Mouse (Mus musculus) midbrain, embryonic 16.5 days (tissue): ENCODE data around the gene Arsa. TPM values are rescaled to one million over a fixed set of nuclear protein-coding genes. Genes with fewer than 3 reads are reported as not detected.
"Not testable (repeated sequence)": the region's sequence is repeated elsewhere in the genome, so short reads cannot be mapped to it uniquely, and the experiment has no call there.

Experiments
- ATAC-seq: fragments of 200-750 bp; cut with Nextera tagmentation; 2 replicates; pipeline ENCODE4 v1.8.0; 2017; ENCODE audit warnings: moderate TSS enrichment
- H3K27ac ChIP-seq: fragments of 300-500 bp; sonication (generic); 2 replicates; pipeline ENCODE4 v1.5.1; 2014; ENCODE audit warnings: mild to moderate bottlenecking, low read length, mixed read lengths
- H3K27me3 ChIP-seq: fragments of 300-500 bp; sonication (generic); 2 replicates; pipeline ENCODE4 v1.6.1; 2014; ENCODE audit warnings: low read depth, low read length, mixed read lengths; ENCODE audit not compliant: control insufficient read depth, insufficient read depth
- H3K36me3 ChIP-seq: fragments of 300-500 bp; sonication (generic); 2 replicates; pipeline ENCODE4 v1.6.1; 2014; ENCODE audit warnings: mild to moderate bottlenecking, low read length, moderate library complexity, mixed read lengths; ENCODE audit not compliant: control insufficient read depth, insufficient read depth
- H3K4me1 ChIP-seq: fragments of 300-500 bp; sonication (generic); 2 replicates; pipeline ENCODE4 v1.6.1; 2014; ENCODE audit warnings: mild to moderate bottlenecking, low read length, mixed read lengths; ENCODE audit not compliant: control insufficient read depth, insufficient read depth
- H3K4me2 ChIP-seq: fragments of 300-500 bp; sonication (generic); 2 replicates; pipeline ENCODE4 v1.6.1; 2014; ENCODE audit warnings: mild to moderate bottlenecking, low read length, mixed read lengths
- H3K4me3 ChIP-seq: fragments of 300-500 bp; sonication (generic); 2 replicates; pipeline ENCODE4 v1.5.1; 2014; ENCODE audit warnings: low read depth, mild to moderate bottlenecking, low read length, moderate library complexity, mixed read lengths
- H3K9ac ChIP-seq: fragments of 300-500 bp; sonication (generic); 2 replicates; pipeline ENCODE4 v1.6.1; 2014; ENCODE audit warnings: low read depth, low read length, mixed read lengths
- H3K9me3 ChIP-seq: fragments of 300-500 bp; sonication (generic); replicated peaks from 2 replicates; pipeline ENCODE4 v1.6.1; 2014; ENCODE audit warnings: mild to moderate bottlenecking, low read length, mixed read lengths; ENCODE audit not compliant: control insufficient read depth, poor library complexity, severe bottlenecking
- WGBS: fragments of 180-500 bp; shearing (Covaris S2); extraction: QIAGEN DNeasy Blood & Tissue Kit; methylation state at CpG from one replicate; pipeline ENCODE4 v1.1.7; 2014; 5-methylcytosine and 5-hydroxymethylcytosine counted together
- polyA plus RNA-seq: library from polyadenylated mRNA; unstranded; fragments of >200 nt; fragmentation: Nextera tagmentation; extraction: Ambion mirVana; gene quantifications from 2 replicates; pipeline ENCODE4 v1.2.1, GENCODE M21; 2015

Arsa gene
- polyA plus RNA-seq, 1 experiment from 2014 or later, result 37.6 TPM

DNA sequence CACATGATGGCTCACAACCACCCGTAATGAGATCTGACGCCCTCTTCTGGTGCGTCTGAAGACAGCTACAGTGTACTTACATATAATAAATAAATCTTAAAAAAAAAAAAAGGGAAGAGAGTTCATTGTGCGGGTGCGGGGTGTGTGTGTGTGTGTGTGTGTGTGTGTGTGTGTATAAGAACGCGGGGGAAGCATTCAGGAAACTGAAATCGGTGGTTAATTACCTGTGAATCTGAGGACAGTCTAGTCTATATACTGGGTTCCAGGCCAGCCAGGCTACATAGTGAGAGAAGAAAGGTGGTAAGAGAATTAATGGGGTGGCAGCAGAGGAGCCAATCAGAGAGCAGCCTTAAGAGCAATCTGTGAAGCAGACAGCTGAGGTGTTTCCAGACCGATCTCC lies 46.5 kb downstream of the Arsa start:
- not testable (repeated sequence) for H3K4me3 ChIP-seq, H3K4me2 ChIP-seq, H3K27ac ChIP-seq, ATAC-seq, H3K27me3 ChIP-seq, H3K36me3 ChIP-seq, H3K9me3 ChIP-seq, H3K9ac ChIP-seq
- H3K4me1 ChIP-seq, result peaks cover 11% of the 10 kb centered on the region
- 89% methylated on average over 6 of the region's 9 CpGs for WGBS

GRCm38 (mm10) chr15:89430341-89430740 lies 46.9 kb downstream of the Arsa start:
- peak overlapping the region; percentile 95 for H3K27ac ChIP-seq
- peak overlapping the region; percentile 78 for H3K9ac ChIP-seq
- no peak for ATAC-seq
- WGBS, result 41% methylated on average over 6 of the region's 6 CpGs
- H3K4me1 ChIP-seq, result peaks cover 11% of the 10 kb centered on the region
- H3K9me3 ChIP-seq, result no peaks in the 10 kb centered on the region
- H3K27me3 ChIP-seq, result no peaks in the 10 kb centered on the region
- peak overlapping the region; percentile 93 for H3K4me2 ChIP-seq
- H3K4me3 ChIP-seq, result peak overlapping the region; percentile 81
- peaks cover 10% of the 10 kb centered on the region for H3K36me3 ChIP-seq

- WGBS, result under 1% methylated on average over 70 of the region's 70 CpGs
- Histone ChIP-seq H3K9me3 (no peaks in the 10 kb centered on the region), H3K4me1 (peaks cover 11% of the 10 kb centered on the region), H3K36me3 (peaks cover 10% of the 10 kb centered on the region), H3K9ac (peak within 1 kb of the TSS; percentile 78), H3K4me3 (peak within 1 kb of the TSS; percentile 81), H3K27ac (peak within 1 kb of the TSS; percentile 95), H3K27me3 (no peaks in the 10 kb centered on the region), H3K4me2 (peak within 1 kb of the TSS; percentile 93)
- peak; percentile 96 for ATAC-seq
These were observed 47.6 kb downstream of the Arsa start, which contains the start of the genes C730034F03Rik, Gm44502 and Chkb for GRCm38 (mm10) chr15:89429352-89430221. Gene C730034F03Rik (plus strand): TSS chr15:89429589. Gene Gm44502 (minus strand): TSS chr15:89429696. Gene Chkb (minus strand): TSS chr15:89429908.

DNA sequence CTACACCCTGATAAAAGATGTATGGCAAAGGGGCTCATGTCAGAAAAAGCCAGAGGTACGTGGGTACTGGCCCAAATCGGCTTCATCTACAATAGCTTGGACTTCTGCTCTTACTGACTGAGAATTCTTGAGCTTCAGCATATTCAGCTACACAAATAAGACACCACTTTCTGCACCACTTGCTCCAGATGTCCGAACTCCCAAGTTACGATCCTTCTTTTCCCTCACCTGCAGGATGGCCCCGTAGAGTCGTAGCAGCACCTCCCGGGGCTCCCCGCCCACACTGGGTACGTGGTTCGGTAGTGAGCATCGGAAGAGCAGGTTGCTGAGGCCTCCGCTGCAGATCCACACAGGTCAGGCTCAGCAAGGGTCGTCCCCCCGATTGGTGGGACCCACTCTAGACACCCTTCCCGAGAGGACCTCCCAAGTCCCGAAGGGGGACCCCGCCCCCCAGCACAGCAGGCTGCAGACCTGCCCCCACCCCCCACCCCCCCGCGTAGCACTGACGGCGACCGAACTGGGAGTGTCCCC lies 48.3 kb downstream of the Arsa start:
- Histone ChIP-seq H3K4me2 (peak overlapping the region; percentile 93), H3K27ac (peak overlapping the region; percentile 95), H3K9me3 (no peaks in the 10 kb centered on the region), H3K4me3 (peak overlapping the region; percentile 81), H3K9ac (peak overlapping the region; percentile 78), H3K4me1 (peaks cover 11% of the 10 kb centered on the region), H3K27me3 (no peaks in the 10 kb centered on the region), H3K36me3 (peaks cover 13% of the 10 kb centered on the region)
- peak; percentile 62 for ATAC-seq
- 4% methylated on average over 22 of the region's 22 CpGs for WGBS

DNA sequence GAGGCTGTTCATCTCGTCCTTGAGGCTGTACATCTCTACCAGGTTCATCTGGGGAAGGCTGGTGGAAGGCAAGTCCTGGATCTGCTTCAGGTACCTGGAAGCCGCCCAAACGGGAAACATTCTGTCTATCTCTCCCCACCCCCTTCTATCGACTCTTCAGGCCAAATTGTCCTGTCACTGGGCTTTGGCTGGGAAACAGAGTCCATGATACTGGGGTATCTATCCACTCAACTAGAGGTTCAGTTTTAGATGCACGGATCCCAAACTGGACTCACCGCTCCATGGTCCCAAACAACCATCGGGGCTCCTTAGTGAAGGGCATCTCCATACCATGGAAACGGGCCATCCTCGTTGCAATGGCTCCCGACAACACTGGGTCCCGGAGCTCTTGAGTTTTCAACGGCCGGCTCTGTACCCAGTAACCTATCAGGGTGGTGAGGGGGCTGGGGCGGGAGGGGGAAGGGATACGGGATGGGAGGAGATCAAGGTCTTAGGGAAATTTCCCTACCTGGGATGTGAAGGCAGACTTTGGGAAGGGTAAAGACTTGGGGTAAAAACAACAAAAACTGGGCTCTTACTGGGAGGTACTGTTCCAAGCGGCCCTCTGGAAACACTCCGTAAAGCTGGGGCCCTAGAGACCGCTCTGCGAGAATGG lies 49.0 kb downstream of the Arsa start:
- H3K4me3 ChIP-seq, result peak overlapping the region; percentile 81
- peak overlapping the region; percentile 78 for H3K9ac ChIP-seq
- no peaks in the 10 kb centered on the region for H3K9me3 ChIP-seq
- H3K4me2 ChIP-seq, result peak overlapping the region; percentile 93
- no peak overlapping the region for H3K27ac ChIP-seq
- peaks cover 11% of the 10 kb centered on the region for H3K4me1 ChIP-seq
- ATAC-seq, result no peak
- peaks cover 13% of the 10 kb centered on the region for H3K36me3 ChIP-seq
- H3K27me3 ChIP-seq, result no peaks in the 10 kb centered on the region
- WGBS, result 83% methylated on average over 19 of the region's 19 CpGs

- Histone ChIP-seq H3K4me2 (no peak overlapping the region), H3K27ac (no peak overlapping the region), H3K4me3 (no peak overlapping the region), H3K27me3 (no peaks in the 10 kb centered on the region), H3K9ac (no peak overlapping the region), H3K4me1 (peaks cover 11% of the 10 kb centered on the region), H3K9me3 (no peaks in the 10 kb centered on the region), H3K36me3 (peaks cover 15% of the 10 kb centered on the region)
- 89% methylated on average over 10 of the region's 10 CpGs for WGBS
- no peak for ATAC-seq
These were observed 50.5 kb downstream of the Arsa start for GRCm38 (mm10) chr15:89426716-89427115.

- H3K4me3 ChIP-seq, result no peak within 1 kb of the TSS
- H3K9ac ChIP-seq, result no peak within 1 kb of the TSS
- WGBS, result 46% methylated on average over 6 of the region's 6 CpGs
- H3K27me3 ChIP-seq, result no peaks in the 10 kb centered on the region
- no peak for ATAC-seq
- H3K4me2 ChIP-seq, result no peak within 1 kb of the TSS
- peaks cover 17% of the 10 kb centered on the region for H3K36me3 ChIP-seq
- no peak within 1 kb of the TSS for H3K27ac ChIP-seq
- H3K9me3 ChIP-seq, result no peaks in the 10 kb centered on the region
- peaks cover 9% of the 10 kb centered on the region for H3K4me1 ChIP-seq
These were observed 51.5 kb downstream of the Arsa start, which contains the start of gene Cpt1b for GRCm38 (mm10) chr15:89425711-89426121. Gene Cpt1b (minus strand): TSS chr15:89425863.

DNA sequence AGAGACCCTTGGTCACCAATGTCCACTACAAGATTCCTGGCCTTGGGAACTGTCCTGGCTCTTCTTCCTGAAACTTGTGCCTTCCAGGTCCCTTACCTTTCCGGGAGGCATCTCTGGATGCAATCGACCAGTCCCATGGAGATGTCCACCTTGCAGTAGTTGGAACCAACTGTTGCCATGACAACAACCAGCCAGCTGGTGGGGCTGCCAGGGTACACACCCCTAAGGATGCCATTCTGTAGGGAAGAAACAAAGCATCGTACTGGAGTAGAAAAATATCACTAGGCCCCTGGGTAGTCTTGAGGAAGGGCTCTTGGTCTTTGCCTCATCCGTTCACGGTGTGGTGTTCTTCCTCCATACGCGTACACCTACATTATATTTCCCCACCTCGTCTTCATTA lies 52.6 kb downstream of the Arsa start:
- Histone ChIP-seq H3K9ac (no peak overlapping the region), H3K4me1 (peaks cover 9% of the 10 kb centered on the region), H3K9me3 (no peaks in the 10 kb centered on the region), H3K4me3 (no peak overlapping the region), H3K27me3 (no peaks in the 10 kb centered on the region), H3K4me2 (no peak overlapping the region), H3K27ac (no peak overlapping the region), H3K36me3 (peaks cover 20% of the 10 kb centered on the region)
- 83% methylated on average over 8 of the region's 8 CpGs for WGBS
- no peak for ATAC-seq
